Mouse (Mus musculus) embryo, embryonic 10.5 days (tissue): ENCODE data around the gene Serpina3a.

Experiments used
- DNase-seq: peaks from one replicate; pipeline ENCODE4 v3.0.0-alpha.2; 2015; ENCODE audit warnings: low spot score

The Serpina3a gene

GRCm38 (mm10) chr12:104142427-104142826, 29.9 kb downstream of the Serpina3a start:
- DNase-seq = no peak

GRCm38 (mm10) chr12:104143286-104143685, 30.8 kb downstream of the Serpina3a start:
- no peak for DNase-seq

- DNase-seq = no peak
Observed at GRCm38 (mm10) chr12:104145571-104145970, 33.0 kb downstream of the Serpina3a start.

- DNase-seq = no peak
Observed at GRCm38 (mm10) chr12:104151989-104152388, 39.5 kb downstream of the Serpina3a start.

GRCm38 (mm10) chr12:104153041-104153645, 40.6 kb downstream of the Serpina3a start:
- no peak for DNase-seq

- DNase-seq = no peak
Observed at GRCm38 (mm10) chr12:104153656-104154055, 41.1 kb downstream of the Serpina3a start, which contains the start of gene Serpina3c. TSS of gene Serpina3c (minus strand) at chr12:104153870.
